Mouse (Mus musculus): ENCODE data around the gene Mdga1.
"Not testable (repeated sequence)": the region's sequence is repeated elsewhere in the genome, so short reads cannot be mapped to it uniquely, and the experiment has no call there.

Gene Mdga1

DNA sequence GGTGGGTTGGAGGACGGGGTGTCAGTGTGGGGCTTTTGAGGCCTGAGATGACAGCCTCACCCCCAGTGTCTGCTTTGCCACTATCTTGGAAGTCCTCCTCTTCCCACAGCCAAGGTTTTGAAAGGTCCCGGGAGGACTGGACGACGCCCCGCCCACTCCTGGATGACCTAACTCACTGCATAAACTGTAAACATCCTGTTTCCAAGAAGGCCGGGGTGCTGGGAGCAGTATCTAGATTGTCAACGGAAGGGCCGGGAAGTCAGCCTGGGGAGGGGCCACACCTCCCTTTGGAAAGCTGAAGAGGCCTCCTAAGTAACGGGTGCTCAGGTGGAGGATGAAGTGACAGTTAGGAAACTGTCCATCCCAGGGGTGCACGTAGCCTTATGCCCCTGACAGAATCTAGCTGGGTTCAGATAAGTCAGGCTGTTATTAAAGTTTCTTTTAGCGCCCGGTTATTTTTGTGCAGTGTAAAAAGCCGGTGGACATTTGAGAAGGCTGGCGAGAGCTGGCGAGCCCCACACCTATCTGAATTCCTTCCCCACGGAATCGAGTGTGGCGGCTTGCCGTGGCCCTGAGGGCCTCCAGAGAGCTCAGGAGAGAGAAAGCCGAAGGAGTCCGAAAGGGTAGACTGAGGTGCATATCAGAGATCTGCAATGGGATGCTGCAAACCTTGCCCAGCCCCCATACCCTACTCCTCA, 170.3 kb downstream of the Mdga1 start:
- DNase-seq (ENCODE audit: low spot score), result no peak

DNA sequence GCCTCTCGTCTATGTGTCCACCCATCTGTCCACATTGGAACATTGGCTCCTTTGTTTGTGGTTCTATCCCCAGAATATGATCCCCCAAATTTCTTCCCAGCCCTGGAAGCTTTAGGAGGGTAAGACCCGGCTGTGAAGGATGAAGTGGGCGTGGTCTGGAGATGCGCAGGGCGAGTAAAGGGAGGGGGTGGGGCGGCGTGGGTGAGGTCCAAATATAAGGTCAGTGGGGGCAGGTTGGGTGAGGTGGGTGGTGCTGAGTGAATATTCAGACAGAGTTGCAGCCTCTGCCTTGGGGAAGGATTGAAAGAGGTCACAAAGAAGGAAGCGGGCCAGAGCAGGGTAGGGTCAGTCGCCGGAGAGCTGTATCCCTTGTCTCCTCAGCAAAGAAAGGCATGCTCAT, 171.7 kb downstream of the Mdga1 start:
- no peak for DNase-seq (ENCODE audit: low spot score)

DNA sequence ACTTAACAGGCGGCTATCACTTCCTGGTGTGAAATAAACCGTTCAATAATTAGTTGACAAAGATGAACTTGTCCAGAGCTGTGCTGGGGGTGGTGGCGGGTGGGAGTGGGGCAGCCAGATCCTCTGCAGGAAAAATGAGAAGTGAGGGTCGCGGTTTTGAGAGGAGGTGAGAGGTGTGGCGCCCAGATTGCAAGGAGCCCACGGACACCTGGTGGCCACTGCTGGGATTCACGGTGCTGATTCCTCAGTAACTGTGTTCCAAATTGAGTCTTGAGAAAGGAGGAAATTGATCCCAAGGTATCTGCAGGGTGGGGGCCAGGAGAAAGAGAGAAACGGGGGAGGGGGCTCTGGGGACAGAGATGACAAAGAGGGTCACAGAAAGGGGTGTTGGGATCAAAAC, 173.1 kb downstream of the Mdga1 start:
- DNase-seq (ENCODE audit: low spot score), result no peak

DNA sequence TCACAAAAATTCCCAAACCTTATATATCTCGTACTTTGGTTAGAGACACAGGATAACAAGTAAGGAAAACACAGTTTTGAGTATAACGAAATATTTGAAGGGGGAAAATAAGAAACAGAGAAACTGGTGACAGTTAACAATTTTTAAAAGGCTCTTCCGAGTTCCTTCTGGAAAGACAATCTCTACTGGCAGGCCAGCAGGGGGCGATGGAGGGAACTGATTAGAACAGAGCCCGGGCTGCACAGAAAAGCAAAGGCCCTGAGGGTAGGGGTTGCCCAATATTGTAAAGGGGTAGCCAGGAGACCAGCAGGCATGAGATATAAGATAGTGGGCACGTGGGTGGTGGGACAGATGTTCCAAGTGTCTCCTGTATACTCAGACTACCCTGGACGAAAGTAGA, 173.8 kb downstream of the Mdga1 start:
- DNase-seq (ENCODE audit: low spot score), result peak; percentile 65

DNA sequence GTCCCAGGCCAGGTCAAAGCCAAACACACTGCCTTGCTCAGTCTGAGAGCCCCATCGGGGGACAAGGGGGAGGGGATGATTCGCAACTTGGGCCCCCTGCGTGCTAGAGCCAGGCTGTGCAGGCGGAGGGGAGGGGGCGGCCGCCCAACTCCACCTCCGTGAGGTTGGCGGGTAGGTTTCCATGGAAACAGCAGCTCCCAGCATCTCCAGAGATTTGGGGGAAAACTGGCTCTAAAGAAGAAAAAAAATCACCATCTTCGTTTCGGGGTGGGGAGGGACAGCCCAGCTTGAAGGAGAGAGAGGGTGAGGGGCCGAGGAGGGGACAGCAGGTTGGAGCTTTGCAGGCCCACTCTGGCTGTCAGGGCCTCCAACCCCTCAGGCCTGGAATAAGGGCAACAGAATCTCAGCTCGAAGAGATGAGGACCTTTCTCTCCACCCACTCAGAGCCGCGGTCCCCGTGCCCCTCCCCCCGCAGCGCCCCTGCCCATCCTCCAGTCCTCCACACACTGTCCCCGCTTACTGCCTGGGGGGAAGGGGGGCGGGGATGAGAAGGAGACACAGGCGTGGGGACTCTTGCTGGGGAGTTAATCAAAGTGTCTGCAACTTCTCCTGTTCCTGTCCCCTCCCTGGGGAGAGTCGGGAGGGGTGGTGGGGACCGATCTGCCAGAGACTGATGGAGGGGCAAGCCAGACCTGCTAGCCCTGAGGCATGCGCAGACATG, 174.7 kb downstream of the Mdga1 start:
- DNase-seq (ENCODE audit: low spot score), result peak; percentile 23

DNA sequence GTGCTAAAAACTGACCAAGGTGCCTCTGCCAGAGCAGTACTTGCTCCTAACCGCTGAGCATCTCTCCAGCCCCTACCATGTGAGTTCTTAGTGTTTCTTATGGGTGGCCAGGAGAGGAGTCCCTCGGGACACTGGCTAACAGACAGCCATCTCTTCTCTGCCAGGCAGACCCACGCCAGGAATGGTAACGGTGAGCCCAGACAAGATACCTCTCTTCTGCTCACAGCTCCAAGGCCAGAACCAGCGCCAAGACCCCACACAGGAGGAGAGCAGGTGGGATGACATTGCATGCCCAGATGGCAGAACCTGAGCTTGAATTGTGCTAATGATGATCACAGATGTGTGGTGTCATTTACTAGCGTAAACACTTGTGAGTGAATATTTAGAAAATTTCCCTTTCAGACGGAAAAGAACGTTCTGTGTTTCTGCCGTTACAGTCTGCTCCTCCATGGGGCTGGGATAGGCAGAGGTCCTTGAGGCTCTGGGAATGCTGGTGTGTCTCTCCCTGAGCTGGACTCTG, 178.3 kb downstream of the Mdga1 start:
- DNase-seq (ENCODE audit: low spot score), result peak; percentile 29

DNA sequence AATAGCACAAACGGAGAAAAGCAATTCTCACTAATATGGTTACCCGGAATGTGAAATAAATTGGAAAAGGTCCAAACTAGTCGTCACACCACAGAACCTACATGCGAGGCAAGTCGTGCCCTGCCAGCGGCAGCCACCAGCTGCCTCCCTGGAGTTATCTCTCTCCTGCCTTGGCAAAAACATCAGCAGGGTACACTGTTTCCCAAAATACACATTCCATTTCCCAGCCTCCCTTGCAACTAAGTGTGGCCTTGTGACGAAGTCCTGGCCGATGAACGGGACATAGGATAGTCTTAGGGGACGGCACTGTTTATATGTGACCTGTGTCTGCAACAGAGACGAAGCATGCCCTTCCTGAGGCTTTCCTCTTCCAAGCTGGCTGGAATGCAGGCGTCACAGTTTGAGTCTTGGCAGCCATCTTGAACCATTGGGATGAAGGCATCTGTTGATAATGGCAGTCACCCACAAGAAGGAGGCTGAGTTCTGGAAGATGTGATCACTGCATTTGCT, 179.6 kb downstream of the Mdga1 start:
- DNase-seq (ENCODE audit: low spot score), result no peak

DNA sequence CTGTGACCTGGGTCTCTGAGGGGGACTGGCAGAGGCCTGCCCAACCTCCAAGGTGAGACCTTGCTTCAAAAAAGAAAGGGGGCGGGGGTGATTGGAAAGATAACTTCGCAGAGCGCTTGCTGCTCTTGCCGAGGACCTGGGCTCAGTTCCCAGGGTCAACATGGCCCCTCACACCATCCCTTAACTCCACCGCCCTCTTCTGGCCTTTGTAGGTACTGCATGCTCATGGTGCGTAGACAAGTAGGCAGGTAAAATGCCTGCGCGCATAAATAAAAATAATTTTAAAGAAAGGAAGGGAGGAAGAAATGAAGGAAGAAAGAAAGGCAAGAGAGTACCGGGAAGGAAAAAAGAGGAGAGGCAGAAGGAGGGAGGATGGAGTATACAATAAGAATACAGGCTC, 180.2 kb downstream of the Mdga1 start:
- DNase-seq (ENCODE audit: low spot score), result no peak

DNA sequence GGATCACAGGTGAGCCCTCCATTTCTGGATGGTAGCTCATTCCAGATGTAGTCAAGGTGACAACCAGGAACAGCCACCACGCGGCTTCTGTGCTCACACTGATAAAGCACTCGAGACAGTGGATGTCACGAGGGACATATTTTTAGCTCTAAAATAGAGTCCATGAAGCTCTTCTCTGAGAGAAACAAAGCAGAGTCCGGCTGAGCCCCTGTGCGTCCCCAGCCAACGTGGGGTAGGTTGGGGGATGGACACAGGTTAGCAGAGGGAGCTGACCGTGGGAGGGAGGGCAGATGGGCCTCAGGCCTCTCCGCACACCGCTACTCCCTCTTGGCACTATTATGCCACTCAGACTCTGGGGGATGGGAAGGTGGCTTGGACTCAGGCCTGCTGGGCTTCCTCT, 181.3 kb downstream of the Mdga1 start:
- no peak for DNase-seq (ENCODE audit: low spot score)

DNA sequence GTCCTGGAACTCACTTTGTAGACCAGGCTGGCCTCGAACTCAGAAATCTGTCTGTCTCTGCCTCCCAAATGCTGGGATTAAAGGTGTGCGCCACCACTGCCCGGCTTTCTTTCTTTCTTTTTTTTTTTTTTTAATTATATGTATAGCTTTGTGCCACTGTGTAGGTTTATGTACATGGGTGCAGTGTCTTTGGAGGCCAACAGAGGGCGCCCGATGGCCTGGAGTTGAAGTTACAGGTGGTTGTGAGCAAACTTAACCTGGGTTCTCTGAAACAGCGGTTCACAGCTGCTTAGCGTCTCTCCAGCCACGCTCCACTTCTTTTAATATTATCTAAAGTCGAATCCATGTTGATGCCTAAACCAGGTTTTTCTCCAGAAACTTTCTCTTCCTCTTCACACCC, 185.1 kb downstream of the Mdga1 start:
- DNase-seq (ENCODE audit: low spot score), result no peak

DNA sequence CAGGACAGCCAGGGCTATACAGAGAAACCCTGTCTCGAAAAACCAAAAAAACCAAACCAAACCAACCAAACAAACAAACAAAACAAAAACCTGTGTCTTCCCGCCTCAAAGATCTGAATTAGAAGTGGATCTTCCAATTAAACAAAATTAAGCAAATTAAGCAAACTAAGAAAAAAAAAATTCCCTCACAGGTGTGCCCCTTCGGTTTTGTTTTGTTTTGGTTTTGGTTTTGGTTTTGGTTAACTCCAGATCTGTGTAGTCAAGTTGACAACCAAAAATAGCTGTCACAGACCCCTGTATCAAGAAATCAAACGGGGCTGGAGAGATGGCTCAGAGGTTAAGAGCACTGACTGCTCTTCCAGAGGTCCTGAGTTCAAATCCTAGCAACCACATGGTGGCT, 188.4 kb downstream of the Mdga1 start:
- not testable (repeated sequence) for DNase-seq (ENCODE audit: low spot score)

DNA sequence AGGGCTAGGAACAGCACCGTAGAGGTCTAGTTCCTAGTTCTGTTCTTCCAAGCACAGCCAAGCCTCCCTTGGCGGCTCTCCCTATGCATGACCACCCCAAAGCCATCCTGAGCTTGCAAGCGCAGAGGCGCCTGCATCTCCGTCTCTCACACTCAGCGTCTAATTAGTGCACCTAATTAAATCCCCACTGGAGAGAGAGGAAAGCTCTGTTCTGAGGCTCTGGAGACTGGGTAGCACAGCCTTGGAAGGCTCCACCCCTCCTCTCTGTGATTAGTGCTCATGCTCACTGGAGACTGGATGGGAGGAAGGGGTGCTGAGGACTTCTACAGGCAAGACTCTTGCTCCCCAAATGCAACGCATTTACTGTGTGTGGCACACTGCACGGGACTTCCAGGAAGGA, 191.9 kb downstream of the Mdga1 start:
- no peak for DNase-seq (ENCODE audit: low spot score)

All from layer of hippocampus, adult 11-12 months (tissue).